Mouse (Mus musculus) spleen, postnatal 14 days (tissue): ENCODE data around the gene Pir.
A peak's percentile ranks its signal among the peaks of the same experiment; 100 is the strongest.

Experiments
- DNase-seq, 2 experiments: peaks; one replicate each; pipeline ENCODE4 v3.0.0; 2021 to 2022; ENCODE audit warnings: low spot score in 2 of 2

Gene Pir

DNA sequence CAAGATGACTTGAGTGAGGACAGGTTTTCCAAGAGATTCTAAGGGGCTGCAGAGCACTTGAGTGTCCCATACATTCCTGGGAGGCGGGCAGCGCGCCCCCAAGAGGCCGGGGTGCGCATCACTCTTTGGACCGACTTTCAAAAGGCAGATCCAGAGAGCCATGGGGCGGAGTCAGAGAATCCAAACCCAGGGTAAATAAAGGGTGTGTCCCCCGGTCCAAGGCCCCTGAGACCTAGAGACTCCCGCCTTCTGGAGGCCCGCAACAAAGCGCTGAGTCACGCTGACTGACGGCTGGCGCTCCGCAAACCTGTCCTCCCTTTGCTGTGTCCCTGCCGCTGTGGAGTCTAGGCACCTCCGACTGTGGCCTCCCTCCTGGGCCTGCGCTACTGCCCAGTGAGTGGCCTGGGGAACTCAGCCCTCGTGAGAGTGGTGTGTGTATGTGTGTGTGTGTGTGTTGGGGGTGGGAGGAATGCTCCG, at the start of gene Pir:
Gene Pir, plus strand, starts transcription at position 87 of the 477 bp plus-strand sequence.
- peak; percentile 49 to 59 for DNase-seq

DNA sequence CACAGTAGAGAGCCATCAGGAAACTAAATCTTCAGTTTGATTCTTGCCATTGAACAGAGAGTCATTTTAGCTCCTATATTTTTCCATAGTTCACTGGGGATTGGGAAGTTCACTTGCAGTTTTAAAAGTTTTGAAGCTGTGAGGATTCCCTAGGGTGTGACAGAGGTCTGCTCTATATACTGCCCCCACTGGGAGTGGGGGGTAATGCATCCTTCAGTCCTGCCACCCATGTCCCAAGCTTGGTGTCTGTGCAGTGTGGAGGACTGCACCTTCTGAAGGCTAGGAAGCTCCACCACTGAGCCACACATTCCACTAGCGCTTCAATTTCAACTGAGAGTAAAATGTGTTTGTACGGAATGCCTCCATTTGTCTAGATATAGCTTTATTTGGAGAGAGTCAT, 47.2 kb upstream of the Pir start:
- peak in 1 of 2 experiments; percentile 9 for DNase-seq

- no peak for DNase-seq
These were observed 35.8 kb upstream of the Pir start for GRCm38 (mm10) chrX:164233380-164233779.

GRCm38 (mm10) chrX:164245714-164246113, 23.5 kb upstream of the Pir start:
- no peak for DNase-seq

- no peak for DNase-seq
These were observed 22.4 kb upstream of the Pir start for GRCm38 (mm10) chrX:164246722-164247121.

- no peak for DNase-seq
These were observed 12.6 kb upstream of the Pir start for GRCm38 (mm10) chrX:164256527-164256926.

DNA sequence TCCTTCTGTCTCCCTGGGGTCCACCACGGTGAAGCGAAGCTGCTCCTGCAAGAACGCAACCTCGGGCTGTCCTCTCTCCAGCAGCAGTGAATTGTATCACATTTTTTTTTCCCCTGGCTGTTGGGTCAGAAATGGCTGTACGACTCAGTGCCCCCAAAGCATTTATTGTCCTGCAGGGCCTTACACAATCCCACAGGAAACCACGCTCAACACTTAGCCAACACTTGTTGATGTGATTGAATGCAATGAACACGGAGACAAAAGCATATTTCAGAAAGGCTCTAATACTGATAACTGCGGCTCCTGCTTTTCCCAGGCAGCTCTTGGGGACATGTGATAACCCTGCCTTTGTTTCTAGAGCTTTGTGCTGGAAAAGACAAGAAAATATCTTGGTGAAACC, 11.1 kb upstream of the Pir start, which contains the start of gene Bmx:
Gene Bmx, minus strand, starts transcription at position 137 of the 400 bp plus-strand sequence.
- no peak for DNase-seq

DNA sequence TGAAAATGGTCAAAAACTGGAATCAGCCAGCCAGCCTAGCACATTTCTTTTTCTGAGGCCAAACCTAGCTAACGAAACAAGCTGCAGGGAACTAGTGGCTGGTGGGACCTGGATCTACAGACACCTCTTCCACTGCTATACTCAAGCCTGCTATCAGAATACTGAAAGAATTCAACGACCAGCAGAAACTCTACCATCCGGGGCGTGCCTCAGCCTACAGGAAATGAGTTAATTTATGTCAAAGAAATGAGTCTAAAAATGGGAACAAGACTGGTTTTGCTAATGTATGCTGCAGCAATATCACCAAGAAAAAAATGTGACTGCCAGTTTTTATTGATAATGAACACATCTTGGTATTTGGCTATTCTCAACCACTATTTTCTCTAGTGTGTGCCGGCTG, 10.5 kb upstream of the Pir start:
- no peak for DNase-seq

DNA sequence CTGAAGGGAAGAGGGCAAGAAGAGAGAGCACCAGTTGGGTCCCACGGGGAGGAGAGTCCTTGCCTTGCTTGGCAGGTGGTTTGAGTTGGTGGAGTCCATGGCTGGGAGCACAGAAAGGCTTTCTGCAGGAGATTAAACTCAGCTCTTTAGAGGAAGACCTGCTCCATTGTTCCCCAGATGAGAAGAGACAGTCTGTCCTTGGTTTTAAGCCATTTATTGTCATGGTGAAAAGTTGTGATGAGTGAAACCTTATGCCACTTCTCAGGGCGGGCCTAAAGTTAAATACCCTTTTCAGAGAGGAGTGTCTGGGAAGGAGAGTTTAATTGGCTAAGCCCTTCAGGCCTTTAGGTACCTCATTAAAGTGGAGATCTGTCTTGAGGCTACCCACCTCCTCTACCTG, 6.9 kb upstream of the Pir start:
- no peak for DNase-seq

GRCm38 (mm10) chrX:164264861-164265260, 4.3 kb upstream of the Pir start:
- DNase-seq = no peak

DNA sequence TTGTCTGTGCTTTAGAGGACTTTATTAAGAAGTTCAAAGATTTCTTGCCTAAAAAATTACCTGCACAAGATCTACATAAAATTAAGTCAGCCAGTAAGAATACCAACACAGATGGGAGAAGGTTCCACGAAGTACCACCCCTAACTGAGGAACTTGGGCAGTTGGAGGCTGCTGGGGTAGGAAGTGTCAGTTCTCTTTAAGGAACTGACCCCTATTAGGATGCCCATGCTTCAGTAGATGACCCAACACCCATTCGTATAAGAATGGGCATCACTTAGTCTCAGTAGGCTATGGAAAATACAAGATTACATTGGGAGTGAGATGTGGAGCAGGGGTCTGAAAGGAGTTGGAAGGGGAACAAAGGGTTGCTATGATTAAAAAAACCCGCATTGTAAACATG, 1.4 kb downstream of the Pir start:
- DNase-seq = no peak

DNA sequence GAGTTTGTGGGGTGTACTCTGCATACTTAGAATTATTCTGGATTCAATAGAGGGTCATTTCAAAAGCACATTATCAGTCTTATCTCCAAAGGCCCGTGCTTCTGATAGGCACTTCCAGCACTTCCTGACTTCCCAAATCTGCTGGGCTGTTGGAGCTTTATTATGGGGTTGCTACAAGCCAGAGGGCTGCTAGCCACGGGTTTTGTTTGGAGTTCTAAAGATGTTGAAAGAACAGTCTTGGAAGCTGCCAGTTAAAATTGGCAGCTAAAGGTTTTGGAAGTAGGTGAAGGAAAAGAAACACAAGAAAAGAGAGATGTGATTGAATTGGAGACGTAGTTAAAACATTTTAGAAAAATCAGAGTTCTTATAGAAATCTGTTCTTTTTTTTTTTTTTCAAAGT, 6.4 kb downstream of the Pir start:
- DNase-seq = no peak

GRCm38 (mm10) chrX:164280918-164281647, 11.9 kb downstream of the Pir start:
- DNase-seq = no peak

- DNase-seq = no peak
These were observed 14.6 kb downstream of the Pir start for GRCm38 (mm10) chrX:164283808-164284207.

- no peak for DNase-seq
These were observed 17.9 kb downstream of the Pir start for GRCm38 (mm10) chrX:164287077-164287476.

GRCm38 (mm10) chrX:164291147-164291546, 22.0 kb downstream of the Pir start:
- no peak for DNase-seq

DNA sequence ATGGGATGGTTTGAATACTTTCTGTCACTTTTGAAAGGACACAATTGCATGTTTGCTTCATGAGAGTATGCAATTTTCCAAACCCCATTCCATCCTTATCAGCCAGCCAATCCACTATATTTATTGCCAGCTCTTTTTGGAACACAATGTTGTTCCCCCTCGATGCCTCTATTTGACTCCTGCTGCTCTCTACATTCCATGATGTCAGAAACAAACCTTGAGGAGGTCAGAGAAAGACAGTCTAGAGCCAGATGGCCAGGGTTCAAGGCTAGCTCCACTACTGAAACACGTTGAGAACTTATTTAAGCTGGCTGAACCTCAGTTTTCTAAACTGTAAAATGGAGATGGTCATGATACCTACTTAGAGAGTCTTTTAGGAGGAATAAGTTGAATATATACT, 37.1 kb downstream of the Pir start:
- no peak for DNase-seq

DNA sequence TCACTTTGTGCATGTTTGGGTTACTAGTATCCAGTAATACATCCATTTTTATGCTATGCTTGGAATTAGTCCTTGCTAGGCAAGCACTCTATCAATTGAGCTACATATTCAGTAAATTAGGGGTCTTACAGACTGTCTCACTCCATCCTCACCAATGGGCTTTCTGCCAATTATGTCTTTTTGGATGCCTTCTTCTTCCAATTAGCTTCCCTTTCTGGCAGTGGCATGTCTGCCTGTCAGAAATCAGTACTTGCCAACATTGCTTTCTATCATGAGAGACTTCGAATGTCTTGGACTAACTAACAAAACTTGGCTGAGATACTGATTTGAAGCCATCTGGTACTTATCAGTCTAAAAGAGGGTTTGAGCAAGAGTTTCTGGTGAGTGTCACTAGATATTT, 44.7 kb downstream of the Pir start:
- DNase-seq = no peak

DNA sequence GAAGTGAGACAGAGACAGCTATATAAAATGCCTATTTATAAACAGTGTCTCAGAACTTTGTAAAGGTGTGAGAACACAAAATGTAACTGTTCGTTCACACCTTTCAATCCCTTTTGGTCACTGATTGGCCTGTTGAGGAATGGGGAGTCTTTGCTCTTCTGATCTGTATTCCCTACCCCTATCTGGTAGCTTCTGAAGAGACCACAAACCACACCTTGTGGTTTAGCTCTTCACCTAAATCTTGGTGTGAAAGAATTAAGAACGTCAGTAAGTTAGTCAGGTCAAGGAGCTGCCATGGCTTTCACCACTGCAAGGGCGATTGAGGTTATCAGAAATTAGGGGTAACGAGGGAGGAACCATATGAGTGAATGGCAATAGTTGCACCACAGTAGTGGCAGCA, 49.4 kb downstream of the Pir start:
- no peak for DNase-seq

DNA sequence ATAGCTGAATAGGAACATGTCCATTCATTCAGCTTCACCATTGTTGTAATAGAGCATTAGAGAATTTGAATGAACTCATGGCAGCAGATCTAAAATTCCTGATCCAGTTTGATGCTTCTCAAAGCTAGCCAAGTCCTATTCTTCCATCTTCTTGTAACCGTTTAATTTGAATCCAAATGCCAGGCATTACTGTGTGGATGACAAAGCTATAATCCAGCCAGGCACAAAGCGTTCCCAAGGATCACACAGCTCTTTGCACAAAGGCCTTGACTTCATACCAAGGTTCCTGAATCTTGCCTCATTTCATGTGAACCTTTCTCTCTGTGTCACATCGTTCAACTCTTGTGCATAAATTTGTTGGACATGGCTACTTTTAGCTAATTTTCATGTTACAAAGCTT, 50.9 kb downstream of the Pir start:
- no peak for DNase-seq

- no peak for DNase-seq
These were observed 53.3 kb downstream of the Pir start for GRCm38 (mm10) chrX:164322492-164322891.

DNA sequence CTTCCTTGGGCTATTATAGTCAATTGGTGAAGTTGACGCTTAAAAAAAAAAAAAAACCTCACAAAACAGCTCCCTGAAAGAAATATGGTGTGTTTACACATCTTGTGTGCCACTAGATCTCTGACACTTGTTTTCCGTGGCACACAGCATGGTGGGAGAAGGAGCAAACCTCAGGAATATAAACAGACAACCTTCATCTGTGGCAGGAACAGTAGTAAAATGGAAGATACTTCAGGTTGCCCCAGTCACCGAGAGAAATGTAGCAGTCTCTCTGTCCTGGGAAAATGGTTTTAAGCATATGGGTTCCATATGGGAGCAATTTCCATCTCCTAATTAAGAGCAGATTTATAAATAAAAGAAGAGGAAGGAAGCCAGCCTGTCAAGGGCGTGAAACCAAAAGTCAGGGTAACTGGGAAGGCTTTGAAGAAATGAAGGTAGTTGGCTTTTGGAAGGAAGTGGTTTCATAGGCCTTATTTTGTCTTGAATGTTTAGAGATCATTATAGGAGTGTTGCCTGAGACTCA, 54.3 kb downstream of the Pir start:
- no peak for DNase-seq

GRCm38 (mm10) chrX:164330351-164330750, 61.2 kb downstream of the Pir start:
- DNase-seq = no peak

DNA sequence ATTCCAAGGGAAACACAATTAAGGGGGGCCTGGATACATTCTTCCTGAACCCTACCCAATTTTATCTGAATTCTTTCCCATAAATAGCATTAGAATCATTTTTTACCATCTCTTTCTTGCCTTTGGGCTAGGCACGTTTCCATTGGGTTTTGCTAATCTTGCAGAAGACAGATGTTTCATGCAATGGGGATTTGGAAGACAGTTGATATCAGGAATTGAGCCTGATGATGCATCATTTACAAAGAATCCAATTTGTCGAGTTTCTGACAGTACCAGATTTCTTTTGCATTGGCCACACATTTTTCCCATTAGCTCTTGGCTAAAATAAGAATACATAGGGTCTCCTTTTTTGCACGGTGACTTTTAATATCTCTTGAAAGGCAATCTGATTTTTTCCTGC, 61.6 kb downstream of the Pir start:
- no peak for DNase-seq
